Mouse (Mus musculus) heart, embryonic 11.5 days (tissue): ENCODE data around the gene Etnk1. TPM values are rescaled to one million over a fixed set of nuclear protein-coding genes. Genes with fewer than 3 reads are reported as not detected.

Experiments used
- ATAC-seq: fragments of 200-750 bp; cut with Nextera tagmentation; replicated peaks from 2 replicates; pipeline ENCODE4 v1.8.0; 2017; ENCODE audit warnings: moderate library complexity; ENCODE audit not compliant: insufficient number of reproducible peaks, low FRiP score, low TSS enrichment
- H3K27ac ChIP-seq: fragments of 300-500 bp; sonication (generic); 2 replicates; pipeline ENCODE4 v1.5.1; 2014; ENCODE audit warnings: mild to moderate bottlenecking, low read depth, low read length
- H3K27me3 ChIP-seq: fragments of 300-500 bp; sonication (generic); 2 replicates; pipeline ENCODE4 v1.6.1; 2014; ENCODE audit warnings: mild to moderate bottlenecking, low read length, mixed read lengths; ENCODE audit not compliant: control insufficient read depth, insufficient read depth
- H3K36me3 ChIP-seq: fragments of 300-500 bp; sonication (generic); 2 replicates; pipeline ENCODE4 v1.6.1; 2014; ENCODE audit warnings: mild to moderate bottlenecking, low read length, moderate library complexity, mixed read lengths; ENCODE audit not compliant: control insufficient read depth, insufficient read depth
- H3K4me1 ChIP-seq: fragments of 300-500 bp; sonication (generic); 2 replicates; pipeline ENCODE4 v1.6.1; 2014; ENCODE audit warnings: low read length; ENCODE audit not compliant: control insufficient read depth, insufficient read depth
- H3K4me2 ChIP-seq: fragments of 300-500 bp; sonication (generic); 2 replicates; pipeline ENCODE4 v1.6.1; 2014; ENCODE audit warnings: mild to moderate bottlenecking, moderate library complexity
- H3K4me3 ChIP-seq: fragments of 300-500 bp; sonication (generic); 2 replicates; pipeline ENCODE4 v1.5.1; 2014; ENCODE audit warnings: low read depth, low read length
- H3K9ac ChIP-seq: fragments of 300-500 bp; sonication (generic); 2 replicates; pipeline ENCODE4 v1.6.1; 2014; ENCODE audit warnings: mild to moderate bottlenecking, low read depth, low read length, moderate library complexity
- H3K9me3 ChIP-seq: fragments of 300-500 bp; sonication (generic); replicated peaks from 2 replicates; pipeline ENCODE4 v1.6.1; 2016; ENCODE audit warnings: low read length; ENCODE audit not compliant: control insufficient read depth
- WGBS: fragments of 180-500 bp; shearing (Covaris S2); extraction: QIAGEN DNeasy Blood & Tissue Kit; methylation state at CpG from one replicate; pipeline ENCODE4 v1.1.7; 2014; ENCODE audit not compliant: insufficient replicate concordance; 5-methylcytosine and 5-hydroxymethylcytosine counted together
- polyA plus RNA-seq: library from polyadenylated mRNA; unstranded; fragments of >200 nt; fragmentation: Nextera tagmentation; extraction: Ambion mirVana; gene quantifications from 2 replicates; pipeline ENCODE4 v1.2.1, GENCODE M21; 2014

The Etnk1 gene
- polyA plus RNA-seq, 1 experiment from 2014 or later = 18.0 TPM

DNA sequence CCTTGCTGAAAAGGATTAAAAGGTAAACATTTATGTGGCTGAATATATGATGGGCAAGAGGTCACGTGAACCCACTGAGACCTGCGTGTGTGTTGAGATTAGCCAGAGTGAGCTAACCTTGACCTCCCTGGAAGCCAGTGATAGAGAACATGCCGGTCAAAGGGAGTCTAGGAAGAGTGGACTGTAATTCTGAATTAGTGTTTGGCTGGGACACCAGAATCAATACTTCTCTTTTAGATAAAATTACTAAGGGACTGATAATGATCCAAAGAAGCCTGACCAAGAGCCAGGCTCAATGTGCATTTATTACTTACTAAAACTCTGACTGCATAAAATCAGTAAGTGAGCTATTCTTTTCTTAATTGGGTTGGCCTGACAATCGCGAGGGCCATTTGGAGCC lies 76.2 kb downstream of the Etnk1 start:
- WGBS = 76% methylated on average over 5 of the region's 5 CpGs
- Histone ChIP-seq H3K9ac (no peak overlapping the region), H3K27ac (no peak overlapping the region), H3K4me1 (no peaks in the 10 kb centered on the region), H3K27me3 (no peaks in the 10 kb centered on the region), H3K4me2 (no peak overlapping the region), H3K9me3 (no peaks in the 10 kb centered on the region), H3K4me3 (no peak overlapping the region), H3K36me3 (no peaks in the 10 kb centered on the region)
- no peak for ATAC-seq

DNA sequence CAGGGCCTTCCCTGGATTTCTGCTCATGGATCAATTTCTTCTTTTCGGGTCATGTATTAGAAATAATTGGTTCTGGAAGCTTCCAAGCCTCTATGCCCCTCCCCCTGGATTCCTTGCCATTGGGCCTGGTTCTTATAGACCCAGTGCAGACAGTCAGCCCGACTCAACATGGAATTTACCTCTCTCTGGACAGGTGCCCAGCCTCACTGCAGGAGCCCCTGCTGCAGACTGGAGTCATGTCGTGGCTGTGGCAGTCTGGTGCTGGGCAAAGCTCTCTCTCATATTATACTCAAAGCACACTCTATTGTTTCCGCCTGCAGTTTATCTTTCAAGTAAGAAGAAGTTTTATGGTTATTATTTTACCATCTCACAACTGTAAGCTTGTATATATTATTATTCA lies 90.9 kb downstream of the Etnk1 start:
- no peaks in the 10 kb centered on the region for H3K9me3 ChIP-seq
- H3K27me3 ChIP-seq = no peaks in the 10 kb centered on the region
- no peak overlapping the region for H3K4me3 ChIP-seq
- no peak for ATAC-seq
- no peak overlapping the region for H3K9ac ChIP-seq
- no peaks in the 10 kb centered on the region for H3K36me3 ChIP-seq
- H3K4me1 ChIP-seq = no peaks in the 10 kb centered on the region
- no peak overlapping the region for H3K4me2 ChIP-seq
- no peak overlapping the region for H3K27ac ChIP-seq
- 74% methylated on average over 4 of the region's 4 CpGs for WGBS

DNA sequence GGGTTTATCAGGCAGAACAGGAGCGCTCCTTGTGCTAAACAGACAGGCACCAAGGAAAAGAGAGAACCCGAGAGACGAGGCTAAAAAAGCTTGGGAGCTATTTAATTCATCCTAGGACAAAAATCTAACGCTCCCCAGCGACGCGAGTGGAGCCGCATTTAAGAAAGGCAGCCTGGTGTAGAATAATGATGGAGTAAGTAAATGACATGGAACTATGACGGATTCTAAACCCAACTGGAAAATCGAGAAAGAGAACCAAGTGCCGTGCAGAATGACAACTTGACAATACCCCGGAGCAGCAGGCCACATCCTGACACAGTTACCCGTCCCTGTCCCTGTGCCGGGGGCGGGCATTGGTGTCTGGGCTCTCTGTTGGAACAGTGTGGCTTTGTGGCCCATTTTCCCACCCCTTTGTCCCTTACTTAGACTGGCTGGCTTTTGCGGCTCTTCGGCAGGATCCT lies 92.2 kb downstream of the Etnk1 start:
- no peak overlapping the region for H3K27ac ChIP-seq
- H3K4me3 ChIP-seq = no peak overlapping the region
- no peak overlapping the region; the same call in 1 of the 2 replicates for H3K4me2 ChIP-seq
- no peaks in the 10 kb centered on the region for H3K27me3 ChIP-seq
- no peaks in the 10 kb centered on the region for H3K36me3 ChIP-seq
- H3K4me1 ChIP-seq = no peaks in the 10 kb centered on the region
- 72% methylated on average over 17 of the region's 17 CpGs for WGBS
- ATAC-seq = no peak
- H3K9ac ChIP-seq = no peak overlapping the region
- no peaks in the 10 kb centered on the region for H3K9me3 ChIP-seq

DNA sequence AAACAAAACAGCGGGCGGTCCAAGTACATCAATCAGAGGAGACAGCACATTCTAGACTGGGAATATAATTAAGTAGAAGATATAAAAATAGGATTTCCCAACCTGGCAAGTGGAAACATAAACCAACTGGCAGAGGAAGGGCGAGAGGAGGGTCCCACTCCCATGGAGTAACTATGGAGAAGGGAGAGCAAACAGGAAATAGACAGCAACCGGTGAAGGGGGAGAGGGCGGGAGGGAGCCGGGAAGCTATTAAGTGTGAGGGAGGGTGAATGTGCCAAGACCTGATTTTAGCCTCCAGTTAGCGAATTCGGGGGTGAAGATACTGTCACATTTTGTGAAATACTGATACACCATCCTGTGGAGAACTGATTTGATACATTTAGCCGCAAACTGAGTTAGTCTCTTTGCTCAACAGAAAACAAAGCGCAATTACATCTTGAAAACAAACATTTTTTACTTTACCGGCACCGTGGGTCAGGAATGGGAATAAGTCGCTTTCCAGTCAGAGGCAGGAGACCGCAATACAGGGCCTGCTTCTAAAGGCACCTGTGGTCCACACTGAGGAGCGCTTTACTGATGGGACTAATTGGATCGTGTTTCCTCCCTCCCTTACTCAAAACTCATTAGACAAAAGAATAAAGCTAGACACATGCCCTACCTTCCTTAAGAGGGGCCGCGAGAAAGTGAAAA lies 93.0 kb downstream of the Etnk1 start:
- ATAC-seq = no peak
- Histone ChIP-seq H3K9ac (no peak overlapping the region), H3K27me3 (no peaks in the 10 kb centered on the region), H3K9me3 (no peaks in the 10 kb centered on the region), H3K36me3 (no peaks in the 10 kb centered on the region), H3K27ac (no peak overlapping the region), H3K4me2 (no peak overlapping the region), H3K4me3 (no peak overlapping the region), H3K4me1 (no peaks in the 10 kb centered on the region)
- WGBS = 69% methylated on average over 18 of the region's 18 CpGs

DNA sequence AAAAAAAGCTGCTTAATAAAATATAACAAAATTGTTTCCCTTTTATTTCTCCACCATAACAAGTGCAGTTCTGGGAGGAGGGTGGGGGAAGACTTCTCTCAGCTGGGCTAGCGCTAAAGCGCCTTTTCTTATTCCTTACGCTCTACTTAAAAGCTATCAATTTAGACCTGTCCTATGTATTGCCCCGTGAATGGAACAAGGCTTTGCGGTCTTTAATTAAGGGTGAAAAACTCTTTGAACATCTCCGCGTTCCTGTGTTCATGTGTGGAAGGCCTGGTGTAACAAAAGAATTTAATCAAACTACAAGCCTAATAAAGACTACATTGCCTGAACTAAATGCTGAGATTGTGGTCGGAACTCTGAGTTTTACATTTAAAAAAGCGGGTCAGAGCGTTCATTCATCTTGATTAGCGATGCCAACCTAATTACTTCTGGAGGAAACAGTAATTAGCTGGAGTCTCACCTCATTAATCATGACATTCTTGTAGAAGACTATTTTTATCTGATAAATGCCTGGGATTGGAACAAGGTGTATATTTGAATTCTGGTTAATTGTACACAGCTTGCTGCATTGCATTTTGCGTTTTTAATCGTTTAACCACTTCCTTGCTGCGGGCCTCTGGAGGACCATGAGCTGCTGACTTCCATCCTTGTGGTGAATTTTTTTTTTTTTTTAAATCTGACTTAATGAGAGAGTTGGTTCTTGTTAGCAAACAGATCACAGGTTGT lies 93.7 kb downstream of the Etnk1 start:
- H3K9me3 ChIP-seq = no peaks in the 10 kb centered on the region
- no peak overlapping the region for H3K4me3 ChIP-seq
- H3K27me3 ChIP-seq = no peaks in the 10 kb centered on the region
- H3K4me2 ChIP-seq = no peak overlapping the region
- H3K36me3 ChIP-seq = no peaks in the 10 kb centered on the region
- WGBS = 81% methylated on average over 14 of the region's 14 CpGs
- no peak for ATAC-seq
- H3K9ac ChIP-seq = no peak overlapping the region
- H3K4me1 ChIP-seq = no peaks in the 10 kb centered on the region
- H3K27ac ChIP-seq = no peak overlapping the region

DNA sequence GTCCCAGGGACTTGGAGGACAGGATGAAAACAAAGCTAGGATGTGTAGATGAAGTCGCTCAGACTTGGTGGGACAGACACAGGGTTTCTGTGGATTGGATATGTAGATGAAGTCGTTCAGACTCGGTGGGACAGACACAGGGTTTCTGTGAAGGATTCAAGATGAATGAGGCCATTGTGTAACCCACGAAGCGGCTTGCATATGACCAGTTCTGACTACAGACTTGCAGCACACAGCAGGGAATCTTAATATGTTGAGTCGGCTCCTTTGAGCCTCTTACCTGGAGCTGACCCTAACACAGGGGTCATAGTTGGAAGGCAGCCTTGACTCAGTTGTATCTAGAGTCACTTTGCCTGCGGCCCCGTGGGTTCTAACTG lies 94.3 kb downstream of the Etnk1 start:
- no peak overlapping the region for H3K4me2 ChIP-seq
- no peaks in the 10 kb centered on the region for H3K27me3 ChIP-seq
- no peaks in the 10 kb centered on the region for H3K9me3 ChIP-seq
- WGBS = 76% methylated on average over 8 of the region's 8 CpGs
- no peak overlapping the region for H3K4me3 ChIP-seq
- H3K27ac ChIP-seq = no peak overlapping the region
- H3K9ac ChIP-seq = no peak overlapping the region
- ATAC-seq = no peak
- H3K4me1 ChIP-seq = no peaks in the 10 kb centered on the region
- H3K36me3 ChIP-seq = no peaks in the 10 kb centered on the region

DNA sequence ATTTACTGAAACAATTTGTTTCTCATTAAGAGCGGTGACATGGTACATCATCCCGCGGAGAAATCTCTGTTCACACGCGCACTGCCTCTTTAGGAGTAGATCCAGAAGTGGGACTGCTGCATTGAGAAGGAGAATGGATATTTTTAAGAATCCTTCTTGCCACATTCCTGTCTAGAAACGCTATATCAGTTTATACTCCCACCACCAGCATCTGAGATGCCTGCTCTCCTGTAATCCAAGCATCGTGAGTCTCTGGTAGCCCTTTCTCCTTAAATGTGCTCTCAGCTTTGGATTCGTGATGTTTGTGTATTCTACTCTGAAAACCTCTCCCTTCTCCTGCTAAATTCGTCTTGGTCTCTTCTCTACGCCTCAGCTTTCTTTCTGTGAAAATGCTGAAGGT lies 98.5 kb downstream of the Etnk1 start:
- H3K9me3 ChIP-seq = no peaks in the 10 kb centered on the region; the same call in 1 of the 2 replicates
- H3K4me1 ChIP-seq = no peaks in the 10 kb centered on the region
- no peak overlapping the region for H3K27ac ChIP-seq
- no peaks in the 10 kb centered on the region for H3K36me3 ChIP-seq
- no peak overlapping the region for H3K9ac ChIP-seq
- no peak for ATAC-seq
- H3K4me2 ChIP-seq = no peak overlapping the region
- H3K27me3 ChIP-seq = no peaks in the 10 kb centered on the region
- H3K4me3 ChIP-seq = no peak overlapping the region
- 81% methylated on average over 10 of the region's 10 CpGs for WGBS

DNA sequence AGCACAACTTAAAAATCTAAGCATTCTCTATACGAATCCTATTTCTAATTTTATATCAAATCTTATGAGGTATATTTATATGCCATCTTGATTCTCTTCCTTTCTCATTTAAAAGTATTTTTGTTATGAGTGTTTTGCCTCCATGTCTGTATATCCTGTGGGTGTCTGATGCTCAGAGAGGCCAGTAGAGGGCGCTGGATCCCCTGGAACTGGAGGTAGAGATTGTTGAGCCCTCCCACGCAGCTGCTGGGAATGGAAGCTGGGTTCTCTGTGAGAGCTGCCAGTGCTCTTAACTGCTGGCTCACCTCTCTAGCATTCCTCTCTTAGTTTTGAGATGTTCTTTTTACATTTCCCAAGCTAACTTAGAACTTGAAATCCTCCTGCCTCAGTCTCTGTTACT lies 112.2 kb downstream of the Etnk1 start:
- H3K4me3 ChIP-seq = no peak overlapping the region
- H3K4me1 ChIP-seq = peaks cover 1% of the 10 kb centered on the region; the same call in 1 of the 2 replicates
- WGBS = 41% methylated on average over 3 of the region's 3 CpGs
- H3K36me3 ChIP-seq = no peaks in the 10 kb centered on the region
- H3K4me2 ChIP-seq = no peak overlapping the region
- H3K27ac ChIP-seq = no peak overlapping the region
- H3K9ac ChIP-seq = no peak overlapping the region
- ATAC-seq = no peak
- H3K9me3 ChIP-seq = no peaks in the 10 kb centered on the region
- no peaks in the 10 kb centered on the region for H3K27me3 ChIP-seq
